Mouse (Mus musculus) neural tube, embryonic 11.5 days (tissue): ENCODE measurements at regions not wholly inside any gene's neighbourhood (a gene's known extent, or its start where the extent isn't known, plus 50 kb on each side); places are given as distances from the start of the nearest gene placed in this dataset.
"Not testable (repeated sequence)": the region's sequence is repeated elsewhere in the genome, so short reads cannot be mapped to it uniquely, and the experiment has no call there.

ENCODE experiments used
- ATAC-seq: fragments of 200-750 bp; cut with Nextera tagmentation; 2 replicates; pipeline ENCODE4 v1.8.0; 2017; ENCODE audit warnings: moderate number of reproducible peaks, mild to moderate bottlenecking, moderate TSS enrichment, moderate library complexity; ENCODE audit not compliant: insufficient read depth, low FRiP score, low TSS enrichment
- DNase-seq: peaks from one replicate; pipeline ENCODE4 v3.0.0-alpha.2; 2015; ENCODE audit warnings: low spot score
- H3K27ac ChIP-seq: fragments of 300-500 bp; sonication (generic); 2 replicates; pipeline ENCODE4 v1.5.1; 2014; ENCODE audit warnings: low read depth, mild to moderate bottlenecking, low read length
- H3K27me3 ChIP-seq: fragments of 300-500 bp; sonication (generic); 2 replicates; pipeline ENCODE4 v1.6.1; 2014; ENCODE audit warnings: mild to moderate bottlenecking, low read length, mixed read lengths; ENCODE audit not compliant: control insufficient read depth, insufficient read depth
- H3K36me3 ChIP-seq: fragments of 300-500 bp; sonication (generic); 2 replicates; pipeline ENCODE4 v1.6.1; 2014; ENCODE audit warnings: mild to moderate bottlenecking, low read length, moderate library complexity, mixed read lengths; ENCODE audit not compliant: control insufficient read depth, insufficient read depth
- H3K4me1 ChIP-seq: fragments of 300-500 bp; sonication (generic); 2 replicates; pipeline ENCODE4 v1.6.1; 2014; ENCODE audit warnings: low read length, mixed read lengths; ENCODE audit not compliant: control insufficient read depth, insufficient read depth
- H3K4me2 ChIP-seq: fragments of 300-500 bp; sonication (generic); 2 replicates; pipeline ENCODE4 v1.6.1; 2014; ENCODE audit warnings: low read depth, mild to moderate bottlenecking, moderate library complexity
- H3K4me3 ChIP-seq: fragments of 300-500 bp; sonication (generic); 2 replicates; pipeline ENCODE4 v1.5.1; 2014; ENCODE audit warnings: low read depth, low read length
- H3K9ac ChIP-seq: fragments of 300-500 bp; sonication (generic); 2 replicates; pipeline ENCODE4 v1.6.1; 2014; ENCODE audit warnings: mild to moderate bottlenecking, low read length
- H3K9me3 ChIP-seq: fragments of 300-500 bp; sonication (generic); 2 replicates; pipeline ENCODE4 v1.6.1; 2016; ENCODE audit warnings: low read length; ENCODE audit not compliant: control insufficient read depth
- WGBS: fragments of 180-500 bp; shearing (Covaris S2); extraction: QIAGEN DNeasy Blood & Tissue Kit; methylation state at CpG from one replicate; pipeline ENCODE4 v1.1.7; 2014; 5-methylcytosine and 5-hydroxymethylcytosine counted together

- Histone ChIP-seq H3K9me3 (no peaks in the 10 kb centered on the region), H3K4me3 (no peak overlapping the region), H3K4me2 (no peak overlapping the region), H3K4me1 (no peaks in the 10 kb centered on the region), H3K27ac (no peak overlapping the region), H3K9ac (no peak overlapping the region), H3K27me3 (no peaks in the 10 kb centered on the region), H3K36me3 (no peaks in the 10 kb centered on the region)
- ATAC-seq (no peak), DNase-seq (no peak)
- WGBS: 96% methylated on average over 1 of the region's 1 CpGs
Observed at GRCm38 (mm10) chr10:19505174-19505573, 86.6 kb upstream of the Ifngr1 start.

DNA sequence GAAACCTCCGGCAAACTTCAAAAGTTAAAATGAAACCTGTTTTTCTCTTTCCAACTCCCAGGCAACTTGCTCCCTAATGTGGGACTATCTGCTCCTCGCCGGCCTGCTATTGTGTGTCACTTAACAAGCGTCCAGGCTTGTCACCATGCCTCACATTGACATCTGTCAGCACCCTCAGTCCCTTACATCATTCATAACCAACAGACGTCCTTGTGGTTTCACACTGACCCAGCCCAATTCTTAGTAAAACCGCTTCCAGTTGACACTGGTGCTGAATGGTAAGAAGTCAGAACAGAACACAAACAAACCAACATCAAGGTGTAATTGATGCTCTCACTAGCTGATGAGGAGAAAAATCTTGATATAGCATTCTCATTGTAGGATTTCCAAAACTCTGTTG, 85.8 kb upstream of the Ifngr1 start:
- no peak overlapping the region for H3K9ac ChIP-seq
- H3K36me3 ChIP-seq: no peaks in the 10 kb centered on the region
- WGBS: 89% methylated on average over 6 of the region's 6 CpGs
- no peaks in the 10 kb centered on the region for H3K4me1 ChIP-seq
- H3K4me2 ChIP-seq: no peak overlapping the region
- no peak overlapping the region for H3K27ac ChIP-seq
- no peak overlapping the region for H3K4me3 ChIP-seq
- no peaks in the 10 kb centered on the region for H3K9me3 ChIP-seq
- H3K27me3 ChIP-seq: no peaks in the 10 kb centered on the region
- DNase-seq: no peak
- no peak for ATAC-seq

GRCm38 (mm10) chr10:19506434-19506833, 85.3 kb upstream of the Ifngr1 start:
- Histone ChIP-seq H3K9me3 (no peaks in the 10 kb centered on the region), H3K4me3 (no peak overlapping the region), H3K4me2 (no peak overlapping the region), H3K36me3 (no peaks in the 10 kb centered on the region), H3K27ac (no peak overlapping the region), H3K4me1 (no peaks in the 10 kb centered on the region), H3K27me3 (no peaks in the 10 kb centered on the region), H3K9ac (no peak overlapping the region)
- ATAC-seq (no peak), DNase-seq (no peak)

DNA sequence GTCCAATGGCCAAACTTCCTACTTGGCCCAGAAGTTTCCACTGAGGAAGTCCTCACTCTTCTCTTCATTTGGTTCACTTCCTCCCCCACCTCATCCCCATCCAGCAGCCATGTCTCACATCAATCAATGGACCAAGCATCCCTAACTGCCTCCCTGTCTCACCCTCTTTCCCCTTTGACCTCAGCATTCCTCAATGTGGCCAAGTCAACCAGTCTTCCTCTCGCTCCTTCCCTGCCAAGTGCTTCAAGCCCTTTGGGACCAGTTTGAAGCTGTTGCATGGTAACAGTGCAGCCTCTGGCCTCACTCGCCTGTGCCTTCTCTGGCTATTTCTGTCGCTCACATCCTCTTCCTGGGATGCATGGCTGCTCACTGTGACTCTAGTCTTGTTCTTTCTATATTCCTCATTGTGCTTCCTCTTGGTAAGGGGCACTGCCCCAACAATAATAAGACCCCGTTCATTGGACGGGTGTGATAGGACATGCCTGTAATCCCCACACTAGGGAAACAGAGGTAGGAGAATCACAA, 83.5 kb upstream of the Ifngr1 start:
- Histone ChIP-seq H3K4me2 (no peak overlapping the region), H3K4me1 (no peaks in the 10 kb centered on the region), H3K27me3 (no peaks in the 10 kb centered on the region), H3K4me3 (no peak overlapping the region), H3K27ac (no peak overlapping the region), H3K36me3 (no peaks in the 10 kb centered on the region), H3K9me3 (no peaks in the 10 kb centered on the region), H3K9ac (no peak overlapping the region)
- DNase-seq (no peak), ATAC-seq (no peak)
- WGBS: 75% methylated on average over 5 of the region's 5 CpGs

- no peaks in the 10 kb centered on the region for H3K9me3 ChIP-seq
- no peak overlapping the region for H3K4me3 ChIP-seq
- DNase-seq (no peak), ATAC-seq (no peak)
- no peaks in the 10 kb centered on the region for H3K36me3 ChIP-seq
- WGBS: 75% methylated on average over 10 of the region's 10 CpGs
- no peak overlapping the region for H3K4me2 ChIP-seq
- no peaks in the 10 kb centered on the region for H3K4me1 ChIP-seq
- H3K27me3 ChIP-seq: no peaks in the 10 kb centered on the region
- H3K27ac ChIP-seq: no peak overlapping the region
- no peak overlapping the region for H3K9ac ChIP-seq
Observed at GRCm38 (mm10) chr10:19510047-19510446, 81.7 kb upstream of the Ifngr1 start.

- not testable (repeated sequence) for H3K36me3 ChIP-seq, H3K9ac ChIP-seq, H3K9me3 ChIP-seq, H3K27ac ChIP-seq, H3K4me2 ChIP-seq, H3K27me3 ChIP-seq, ATAC-seq, DNase-seq, H3K4me1 ChIP-seq, H3K4me3 ChIP-seq
Observed at GRCm38 (mm10) chr10:19514366-19514765, 77.4 kb upstream of the Ifngr1 start.

DNA sequence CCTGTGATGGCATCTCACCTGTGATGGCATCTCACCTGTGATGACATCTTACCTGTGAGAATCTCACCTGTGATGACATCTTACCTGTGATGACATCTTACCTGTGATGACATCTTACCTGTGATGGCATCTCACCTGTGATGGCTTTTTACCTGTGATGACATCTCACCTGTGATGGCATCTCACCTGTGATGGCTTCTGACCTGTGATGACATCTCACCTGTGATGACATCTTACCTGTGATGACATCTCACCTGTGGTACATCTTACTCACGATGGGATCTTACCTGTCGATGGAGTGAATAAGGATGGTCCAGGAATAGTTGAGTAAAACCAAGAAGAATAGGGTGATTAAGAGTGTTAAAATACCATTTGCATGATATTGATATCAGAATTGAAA, 76.9 kb upstream of the Ifngr1 start:
- 95% methylated on average over 2 of the region's 2 CpGs for WGBS
- Histone ChIP-seq H3K4me2 (no peak overlapping the region), H3K27me3 (no peaks in the 10 kb centered on the region)

GRCm38 (mm10) chr10:19516011-19516410, 75.7 kb upstream of the Ifngr1 start:
- Histone ChIP-seq H3K4me1 (no peaks in the 10 kb centered on the region), H3K4me2 (no peak overlapping the region), H3K27ac (no peak overlapping the region), H3K9me3 (no peaks in the 10 kb centered on the region), H3K4me3 (no peak overlapping the region), H3K36me3 (no peaks in the 10 kb centered on the region), H3K27me3 (no peaks in the 10 kb centered on the region), H3K9ac (no peak overlapping the region)
- 94% methylated on average over 3 of the region's 3 CpGs for WGBS
- DNase-seq: no peak
- ATAC-seq: no peak

More for the DNA sequence above, 76.9 kb upstream of the Ifngr1 start:
- DNase-seq (no peak), ATAC-seq (no peak)
- Histone ChIP-seq H3K27ac (no peak overlapping the region), H3K4me1 (no peaks in the 10 kb centered on the region), H3K9me3 (no peaks in the 10 kb centered on the region), H3K9ac (no peak overlapping the region), H3K4me3 (no peak overlapping the region), H3K36me3 (no peaks in the 10 kb centered on the region)

DNA sequence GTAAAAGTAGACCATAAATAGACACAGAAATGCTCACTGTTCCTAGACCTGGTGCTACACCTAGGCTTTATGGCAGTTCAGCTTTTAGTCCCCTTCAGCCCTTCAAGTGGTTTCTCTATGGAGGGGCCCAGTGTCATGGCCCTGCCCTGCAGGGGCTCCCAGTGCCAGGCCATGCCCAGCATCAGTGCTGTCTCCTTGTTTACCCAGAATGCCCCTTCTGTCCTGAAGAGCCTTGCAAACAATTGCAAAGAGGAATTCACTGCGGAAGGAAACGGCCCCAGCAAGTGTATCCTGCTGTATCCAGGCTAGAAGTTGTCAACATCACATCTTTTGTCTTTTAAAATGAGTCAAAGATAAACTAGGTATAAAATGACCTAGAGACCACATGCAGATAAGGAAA, 74.7 kb upstream of the Ifngr1 start:
- Histone ChIP-seq H3K9ac (no peak overlapping the region), H3K27ac (no peak overlapping the region), H3K4me3 (no peak overlapping the region), H3K36me3 (no peaks in the 10 kb centered on the region), H3K4me1 (no peaks in the 10 kb centered on the region), H3K9me3 (no peaks in the 10 kb centered on the region), H3K27me3 (no peaks in the 10 kb centered on the region), H3K4me2 (no peak overlapping the region)
- ATAC-seq (no peak), DNase-seq (no peak)
- 63% methylated on average over 2 of the region's 2 CpGs for WGBS
